Mouse (Mus musculus) kidney, postnatal 0 days (tissue): ENCODE results near the gene Gm21818. TPM values are rescaled to one million over a fixed set of nuclear protein-coding genes. Genes with fewer than 3 reads are reported as not detected.
"Not testable (repeated sequence)": the region's sequence is repeated elsewhere in the genome, so short reads cannot be mapped to it uniquely, and the experiment has no call there.

Experiments used
- ATAC-seq: fragments of 200-750 bp; cut with Nextera tagmentation; replicated peaks from 2 replicates; pipeline ENCODE4 v1.8.0; 2017; ENCODE audit warnings: low read depth, moderate number of reproducible peaks, moderate TSS enrichment, moderate library complexity; ENCODE audit not compliant: low FRiP score
- DNase-seq: peaks from one replicate; pipeline ENCODE4 v3.0.0-alpha.2; 2016; ENCODE audit warnings: low spot score
- H3K27ac ChIP-seq: fragments of 300-500 bp; sonication (generic); 2 replicates; pipeline ENCODE4 v1.5.1; 2014; ENCODE audit warnings: mild to moderate bottlenecking
- H3K27me3 ChIP-seq: fragments of 300-500 bp; sonication (generic); 2 replicates; pipeline ENCODE4 v1.6.1; 2014; ENCODE audit warnings: low read length, mixed read lengths; ENCODE audit not compliant: insufficient read depth
- H3K36me3 ChIP-seq: fragments of 300-500 bp; sonication (generic); 2 replicates; pipeline ENCODE4 v1.6.1; 2014; ENCODE audit warnings: low read length, mixed read lengths; ENCODE audit not compliant: insufficient read depth
- H3K4me1 ChIP-seq: fragments of 300-500 bp; sonication (generic); replicated peaks from 2 replicates; pipeline ENCODE4 v1.6.1; 2014; ENCODE audit warnings: antibody characterized with exemption, low read length, mixed read lengths; ENCODE audit not compliant: insufficient read depth
- H3K4me2 ChIP-seq: fragments of 300-500 bp; sonication (generic); 2 replicates; pipeline ENCODE4 v1.6.1; 2014; ENCODE audit warnings: mild to moderate bottlenecking, low read length, moderate library complexity, mixed read lengths
- H3K4me3 ChIP-seq: fragments of 300-500 bp; sonication (generic); replicated peaks from 2 replicates; pipeline ENCODE4 v1.5.1; 2014; ENCODE audit warnings: low read depth, low read length
- H3K9ac ChIP-seq: fragments of 300-500 bp; sonication (generic); 2 replicates; pipeline ENCODE4 v1.6.1; 2014; ENCODE audit warnings: low read depth, low read length
- H3K9me3 ChIP-seq: fragments of 300-500 bp; sonication (generic); replicated peaks from 2 replicates; pipeline ENCODE4 v1.6.1; 2016; ENCODE audit warnings: low read length, inconsistent platforms, mixed read lengths
- WGBS: fragments of 180-500 bp; shearing (Covaris S2); extraction: QIAGEN DNeasy Blood & Tissue Kit; methylation state at CpG from one replicate; pipeline ENCODE4 v1.1.7; 2014; 5-methylcytosine and 5-hydroxymethylcytosine counted together
- polyA plus RNA-seq: library from polyadenylated mRNA; unstranded; fragments of >200 nt; fragmentation: Nextera tagmentation; extraction: Ambion mirVana; gene quantifications from 2 replicates; pipeline ENCODE4 v1.2.1, GENCODE M21; 2015

The Gm21818 gene
- polyA plus RNA-seq, 1 experiment from 2014 or later = not detected

- not testable (repeated sequence) for H3K27ac ChIP-seq, H3K4me3 ChIP-seq, H3K4me1 ChIP-seq, H3K9ac ChIP-seq, ATAC-seq, H3K27me3 ChIP-seq, H3K36me3 ChIP-seq, H3K9me3 ChIP-seq, H3K4me2 ChIP-seq, DNase-seq
- 94% methylated on average over 16 of the region's 25 CpGs for WGBS
Measured at GRCm38 (mm10) chr13:120223012-120223659, 50.9 kb downstream of the Gm21818 start.

Other genes starting within 250 kb of the Gm21818 start
- gene Gm21761, start 243.2 kb upstream of the Gm21818 start, polyA plus RNA-seq = not detected in 2 replicates
- gene B020031M17Rik, start 221.6 kb upstream of the Gm21818 start, polyA plus RNA-seq = not detected in 2 replicates
- not detected in 2 replicates for gene Gm36079, start 145.4 kb upstream of the Gm21818 start, polyA plus RNA-seq
- 0.12 and 0.19 TPM in 2 replicates for gene Gm21188, start 120.2 kb upstream of the Gm21818 start, polyA plus RNA-seq
- gene Gm20767, start 32.2 kb upstream of the Gm21818 start, polyA plus RNA-seq = not detected in 2 replicates
- gene Gm21762, start 43.5 kb downstream of the Gm21818 start, polyA plus RNA-seq = not detected in 2 replicates
- gene Gm21731, start 66.7 kb downstream of the Gm21818 start, polyA plus RNA-seq = not detected in 2 replicates
- gene AF067061, start 90.7 kb downstream of the Gm21818 start, polyA plus RNA-seq = not detected in 2 replicates
- gene BC147527, start 128.0 kb downstream of the Gm21818 start, polyA plus RNA-seq = 0.34 and 0.41 TPM in 2 replicates
- not detected in 2 replicates for gene Tcstv3, start 144.4 kb downstream of the Gm21818 start, polyA plus RNA-seq